Mouse (Mus musculus) fat pad, adult 2 months (tissue): Measurements from ENCODE around the gene Ralgps1.
A peak's percentile ranks its signal among the peaks of the same experiment; 100 is the strongest.

Source experiments
- DNase-seq: peaks from one replicate; pipeline ENCODE4 v3.0.0-alpha.2; 2011; ENCODE audit warnings: low read depth, low spot score; ENCODE audit errors: extremely low read depth

Ralgps1 gene

DNA sequence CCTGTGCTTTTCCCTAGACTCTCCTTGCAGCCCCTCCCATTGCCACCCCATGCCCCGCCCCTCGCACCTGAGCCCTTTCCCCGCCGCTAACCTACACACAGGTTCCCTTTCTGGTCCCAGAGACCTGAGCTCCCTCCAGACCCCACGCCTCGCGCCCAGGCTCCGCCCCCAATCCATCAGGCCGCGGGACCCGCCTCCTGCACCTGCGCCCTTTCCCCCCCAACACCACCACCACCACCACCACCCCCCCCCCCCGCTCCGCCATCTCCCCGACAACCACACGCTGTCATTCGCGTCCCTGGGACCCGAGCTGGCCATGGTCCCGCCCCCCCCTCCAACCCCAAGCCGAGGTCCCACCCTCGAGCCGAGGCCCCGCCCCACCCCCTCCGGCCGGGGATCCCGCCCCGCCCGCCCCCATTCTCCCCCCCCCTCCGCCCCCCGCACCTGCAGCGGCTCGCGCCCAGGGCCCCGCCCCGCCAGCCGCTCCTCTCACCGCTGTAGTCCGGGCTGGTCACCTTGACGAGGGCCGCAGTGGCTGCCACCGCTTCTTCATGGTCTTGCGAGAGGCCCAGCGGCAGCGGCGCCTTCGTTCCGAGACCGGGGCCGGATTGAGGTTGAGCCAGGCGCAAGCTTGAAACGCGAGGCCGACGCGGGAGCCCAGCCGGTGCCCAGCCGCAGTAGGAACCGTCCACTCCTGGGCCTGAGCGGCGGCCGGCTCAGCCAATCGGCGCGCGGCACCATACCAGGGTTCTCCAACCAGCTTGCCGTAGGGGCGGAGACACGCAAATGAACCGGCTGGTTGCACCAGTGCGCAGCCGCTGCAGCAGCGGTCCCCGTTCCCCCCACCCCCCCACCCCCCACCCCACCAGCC, at the start of gene Ralgps1:
Ralgps1 (minus strand) TSS at position 710 of the 871 bp plus-strand sequence.
- DNase-seq = peak; percentile 36

DNA sequence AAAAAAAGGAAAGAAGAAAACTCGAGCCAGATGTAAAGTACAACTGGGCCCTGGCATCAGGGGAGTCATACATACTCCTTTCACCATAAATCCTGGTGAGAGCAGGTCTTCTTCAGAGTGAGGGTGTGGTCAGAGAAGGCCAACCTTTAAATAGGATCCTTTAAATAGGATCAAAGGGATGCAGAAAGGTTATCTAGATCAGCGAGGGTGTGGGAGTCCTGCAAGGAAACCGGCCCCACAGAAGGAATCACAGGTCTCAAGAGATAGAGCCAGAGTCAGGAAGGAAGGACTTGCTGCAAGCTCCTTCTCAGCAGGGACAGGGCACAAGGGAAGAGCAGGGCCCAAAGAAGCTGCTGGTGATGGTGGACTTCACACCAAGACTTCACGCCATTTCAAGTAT, 46.2 kb upstream of the Ralgps1 start:
- no peak for DNase-seq

DNA sequence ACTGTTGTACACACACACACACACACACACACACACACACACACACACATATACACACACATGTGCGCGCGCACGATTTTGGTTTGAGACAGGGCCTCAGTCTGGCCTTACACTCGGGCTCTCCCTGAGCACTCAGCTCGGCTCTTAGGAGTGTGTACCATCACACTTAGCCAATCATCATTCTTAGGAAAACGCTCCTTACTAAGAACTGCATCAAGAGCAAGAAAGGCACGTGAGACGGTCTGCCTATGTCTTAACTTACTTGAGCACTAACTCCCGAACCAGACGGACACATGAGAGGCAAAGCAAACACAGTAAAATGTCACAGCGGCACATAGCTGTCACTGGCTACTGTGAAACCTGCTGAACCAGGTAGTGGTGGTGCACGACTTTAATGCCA, 42.7 kb upstream of the Ralgps1 start:
- DNase-seq = no peak

GRCm38 (mm10) chr2:33412111-33412510, 40.8 kb upstream of the Ralgps1 start:
- no peak for DNase-seq

DNA sequence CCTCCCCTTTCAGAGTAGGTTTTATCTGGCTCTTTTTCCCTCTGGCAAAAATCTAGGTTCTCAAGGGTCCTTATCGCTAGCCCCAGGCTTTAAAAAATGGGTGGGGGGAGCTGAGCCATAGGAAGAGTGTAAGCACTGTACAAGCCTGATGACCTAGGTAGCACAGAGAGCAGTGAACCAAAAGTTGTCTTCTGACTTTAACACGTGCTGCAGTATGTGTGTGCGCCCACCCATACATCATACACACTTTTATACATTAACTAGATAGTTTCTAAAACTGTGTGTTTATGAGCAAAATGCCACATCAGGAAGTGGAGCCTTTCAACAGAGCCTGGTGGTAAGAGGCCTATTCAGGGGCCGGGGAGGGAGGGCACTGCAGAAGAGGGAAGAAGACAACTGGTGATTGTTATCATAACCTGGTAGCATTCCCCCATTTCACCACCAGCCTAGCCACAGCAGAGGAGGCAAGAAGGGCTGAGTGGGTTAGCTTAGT, 32.3 kb upstream of the Ralgps1 start:
- no peak for DNase-seq

GRCm38 (mm10) chr2:33402638-33403037, 31.4 kb upstream of the Ralgps1 start:
- DNase-seq = no peak

- DNase-seq = no peak
Measured at GRCm38 (mm10) chr2:33402236-33402635, 30.9 kb upstream of the Ralgps1 start.

- no peak for DNase-seq
Measured at GRCm38 (mm10) chr2:33401217-33401616, 29.9 kb upstream of the Ralgps1 start.

- no peak for DNase-seq
Measured at GRCm38 (mm10) chr2:33400541-33400940, 29.3 kb upstream of the Ralgps1 start.

- DNase-seq = no peak
Measured at GRCm38 (mm10) chr2:33399091-33399490, 27.8 kb upstream of the Ralgps1 start.

DNA sequence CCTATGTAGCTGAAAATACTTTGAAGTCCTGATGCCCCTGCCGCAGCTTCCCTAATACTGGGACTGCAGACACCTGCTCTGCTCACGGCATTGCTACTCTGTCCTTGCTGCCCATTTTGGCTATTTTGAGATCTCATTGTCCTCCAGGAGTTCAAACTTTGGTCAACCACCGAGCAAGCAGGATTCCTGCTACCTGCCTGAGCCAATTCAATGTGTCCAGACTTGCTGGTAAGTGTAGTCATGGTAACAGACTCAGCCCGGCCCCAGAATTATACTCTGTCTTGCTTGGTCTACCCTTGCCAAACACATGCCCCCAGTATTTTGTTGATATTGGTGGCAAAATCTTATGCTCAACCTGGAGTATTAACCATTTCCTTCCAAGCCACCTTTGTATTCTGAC, 25.8 kb upstream of the Ralgps1 start:
- DNase-seq = no peak

GRCm38 (mm10) chr2:33395053-33395452, 23.8 kb upstream of the Ralgps1 start:
- DNase-seq = no peak

- DNase-seq = no peak
Measured at GRCm38 (mm10) chr2:33393951-33394635, 22.8 kb upstream of the Ralgps1 start.

GRCm38 (mm10) chr2:33393021-33393420, 21.7 kb upstream of the Ralgps1 start:
- DNase-seq = no peak

GRCm38 (mm10) chr2:33371648-33372408, 542 bp upstream of the Ralgps1 start:
- DNase-seq = no peak

- DNase-seq = no peak
Measured at GRCm38 (mm10) chr2:33370276-33370776, 960 bp downstream of the Ralgps1 start.

GRCm38 (mm10) chr2:33369453-33369852, 1.8 kb downstream of the Ralgps1 start:
- DNase-seq = no peak

- no peak for DNase-seq
Measured at GRCm38 (mm10) chr2:33368486-33368885, 2.8 kb downstream of the Ralgps1 start.

- no peak for DNase-seq
Measured at GRCm38 (mm10) chr2:33365703-33366471, 5.4 kb downstream of the Ralgps1 start.

DNA sequence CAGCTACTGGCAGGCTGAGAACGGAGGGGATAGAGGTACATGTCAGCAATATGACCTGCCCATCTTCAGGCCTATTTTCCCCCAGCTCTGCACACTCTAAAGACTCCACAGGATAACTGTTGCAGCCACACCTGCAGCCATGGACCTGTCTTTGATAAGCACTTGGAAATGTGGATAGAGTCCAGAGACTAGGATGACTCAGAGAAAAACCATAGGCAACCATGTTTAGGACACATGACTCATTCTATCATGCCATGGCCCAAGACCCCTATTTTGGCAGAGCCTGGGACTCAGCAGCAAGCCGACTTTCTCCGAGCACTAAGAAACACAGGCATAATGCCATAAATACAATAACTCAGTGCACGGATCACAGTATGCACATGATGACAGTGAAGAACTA, 6.6 kb downstream of the Ralgps1 start:
- DNase-seq = no peak
